Mouse (Mus musculus): Measurements from ENCODE around the gene Rab27a.

- TF ChIP-seq CTCF (IDR thresholded peaks at IDR 0.05; ENCODE audit: low read depth) (no peak), EP300 (IDR thresholded peaks at IDR 0.05; ENCODE audit: low read depth) (no peak)
These were observed 43.2 kb upstream of the Rab27a start for GRCm38 (mm10) chr9:73001314-73002011.

Measured in heart, postnatal 0 days (tissue).